Mouse (Mus musculus) liver, embryonic 14.5 days (tissue): Measurements from ENCODE around the gene Prr14.

Source experiments
- CTCF ChIP-seq: IDR thresholded peaks from 2 replicates; pipeline ENCODE4 v1.5.1; 2016; ENCODE audit warnings: antibody characterized with exemption, low read depth, control low read depth
- EP300 ChIP-seq: IDR thresholded peaks from 2 replicates; pipeline ENCODE4 v1.6.1; 2016; ENCODE audit warnings: antibody characterized with exemption, low read depth

DNA sequence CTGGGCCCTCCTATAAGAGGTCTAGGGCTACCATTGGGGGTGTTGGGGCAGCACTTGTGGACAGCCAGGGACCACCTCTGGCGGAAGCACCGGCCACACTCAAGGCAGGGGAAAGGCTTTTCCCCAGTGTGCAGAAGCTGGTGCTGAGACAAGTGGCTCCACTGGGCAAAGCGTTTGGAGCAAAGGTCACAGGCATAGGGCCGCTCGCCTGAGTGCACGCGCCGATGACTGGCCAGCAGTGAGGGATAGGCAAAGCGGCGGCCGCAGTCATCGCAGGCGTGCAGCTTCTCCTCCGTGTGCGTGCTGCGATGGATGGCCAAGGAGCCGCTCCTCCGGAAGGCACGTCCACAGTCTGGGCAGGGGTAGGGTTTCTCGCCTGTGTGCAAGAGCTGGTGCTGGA, 15.4 kb upstream of the Prr14 start:
- TF ChIP-seq CTCF (no peak), EP300 (no peak)
